Mouse (Mus musculus) adrenal gland, adult 18-20 months (tissue): ENCODE data around the gene Sox5. TPM values are rescaled to one million over a fixed set of nuclear protein-coding genes. Genes with fewer than 3 reads are reported as not detected.

Experiments
- DNase-seq, 2 experiments: peaks; one replicate each; pipeline ENCODE4 v3.0.0; 2021 to 2022; ENCODE audit warnings: low spot score in 2 of 2
- total RNA-seq, 2 experiments: library from RNA; stranded (reverse); gene quantifications; 1 replicate in 1 of 2; 2 replicates in 1 of 2; pipeline ENCODE4 v1.2.3; 2021

The Sox5 gene
- total RNA-seq, 2 experiments from 2014 or later = 10.9 to 16.5 TPM

- no peak for DNase-seq
Measured at GRCm38 (mm10) chr6:144723024-144723423, 58.8 kb downstream of the Sox5 start.

- DNase-seq = no peak
Measured at GRCm38 (mm10) chr6:144720846-144721245, 60.9 kb downstream of the Sox5 start.

GRCm38 (mm10) chr6:144716376-144716775 is 65.4 kb downstream of the Sox5 start:
- DNase-seq = peak in 1 of 2 experiments; percentile 26

GRCm38 (mm10) chr6:144711841-144712240 is 69.9 kb downstream of the Sox5 start:
- no peak for DNase-seq

GRCm38 (mm10) chr6:144710816-144711215 is 71.0 kb downstream of the Sox5 start:
- peak in 1 of 2 experiments; percentile 42 for DNase-seq

GRCm38 (mm10) chr6:144709614-144710180 is 72.1 kb downstream of the Sox5 start:
- DNase-seq = no peak

- DNase-seq = no peak
Measured at GRCm38 (mm10) chr6:144708410-144708809, 73.4 kb downstream of the Sox5 start.

GRCm38 (mm10) chr6:144707976-144708375 is 73.8 kb downstream of the Sox5 start:
- DNase-seq = no peak

GRCm38 (mm10) chr6:144704962-144705361 is 76.8 kb downstream of the Sox5 start:
- DNase-seq = no peak

GRCm38 (mm10) chr6:144695660-144696059 is 86.1 kb downstream of the Sox5 start:
- DNase-seq = no peak

GRCm38 (mm10) chr6:144693211-144693899 is 88.4 kb downstream of the Sox5 start:
- no peak for DNase-seq

GRCm38 (mm10) chr6:144691298-144692041 is 90.3 kb downstream of the Sox5 start:
- no peak for DNase-seq

GRCm38 (mm10) chr6:144689076-144689475 is 92.7 kb downstream of the Sox5 start:
- DNase-seq = no peak

- DNase-seq = no peak
Measured at GRCm38 (mm10) chr6:144687681-144688080, 94.1 kb downstream of the Sox5 start.

GRCm38 (mm10) chr6:144681045-144681789 is 100.6 kb downstream of the Sox5 start:
- DNase-seq = no peak

GRCm38 (mm10) chr6:144677491-144678133 is 104.2 kb downstream of the Sox5 start:
- no peak for DNase-seq

GRCm38 (mm10) chr6:144675111-144675510 is 106.7 kb downstream of the Sox5 start:
- DNase-seq = no peak

GRCm38 (mm10) chr6:144673906-144674305 is 107.9 kb downstream of the Sox5 start:
- no peak for DNase-seq

GRCm38 (mm10) chr6:144670433-144671167 is 111.2 kb downstream of the Sox5 start:
- no peak for DNase-seq

- DNase-seq = no peak
Measured at GRCm38 (mm10) chr6:144666617-144667016, 115.2 kb downstream of the Sox5 start.
